Mouse (Mus musculus): ENCODE data around the gene Cacng2. TPM values are rescaled to one million over a fixed set of nuclear protein-coding genes. Genes with fewer than 3 reads are reported as not detected.
A peak's percentile ranks its signal among the peaks of the same experiment; 100 is the strongest.

Cacng2 gene
- polyA plus RNA-seq, 1 experiment, result 20.4 TPM

GRCm38 (mm10) chr15:78082841-78083572, 36.8 kb downstream of the Cacng2 start:
- DNase-seq (ENCODE audit: extremely low spot score in 1 of 2, low spot score in 1 of 2), result no peak

GRCm38 (mm10) chr15:78082149-78082548, 37.7 kb downstream of the Cacng2 start:
- no peak for DNase-seq (ENCODE audit: extremely low spot score in 1 of 2, low spot score in 1 of 2)

DNA sequence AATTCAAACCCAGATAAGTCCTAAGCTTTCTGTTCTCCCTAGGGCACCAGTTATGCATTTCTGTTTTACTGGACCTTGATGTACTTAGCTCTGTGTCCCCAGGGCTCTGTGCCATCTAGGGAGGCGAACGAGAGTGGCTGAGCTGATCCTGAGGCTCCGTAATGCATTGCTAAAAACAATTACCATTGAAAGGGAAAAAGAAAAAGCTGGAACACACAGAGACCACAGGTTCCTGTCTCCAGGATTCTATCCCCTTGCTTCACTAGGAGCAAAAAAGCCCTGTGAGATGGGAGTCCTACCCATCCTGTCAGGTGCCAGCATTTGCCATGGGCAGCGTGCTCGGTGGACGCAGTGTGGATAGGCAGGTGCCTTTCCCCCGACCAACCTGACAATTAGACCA, 38.4 kb downstream of the Cacng2 start:
- no peak for DNase-seq (ENCODE audit: extremely low spot score in 1 of 2, low spot score in 1 of 2)

GRCm38 (mm10) chr15:78080326-78080725, 39.5 kb downstream of the Cacng2 start:
- DNase-seq (ENCODE audit: extremely low spot score in 1 of 2, low spot score in 1 of 2), result no peak

GRCm38 (mm10) chr15:78078776-78079628, 40.8 kb downstream of the Cacng2 start:
- DNase-seq (ENCODE audit: extremely low spot score in 1 of 2, low spot score in 1 of 2), result peak; percentile 41 to 71

DNA sequence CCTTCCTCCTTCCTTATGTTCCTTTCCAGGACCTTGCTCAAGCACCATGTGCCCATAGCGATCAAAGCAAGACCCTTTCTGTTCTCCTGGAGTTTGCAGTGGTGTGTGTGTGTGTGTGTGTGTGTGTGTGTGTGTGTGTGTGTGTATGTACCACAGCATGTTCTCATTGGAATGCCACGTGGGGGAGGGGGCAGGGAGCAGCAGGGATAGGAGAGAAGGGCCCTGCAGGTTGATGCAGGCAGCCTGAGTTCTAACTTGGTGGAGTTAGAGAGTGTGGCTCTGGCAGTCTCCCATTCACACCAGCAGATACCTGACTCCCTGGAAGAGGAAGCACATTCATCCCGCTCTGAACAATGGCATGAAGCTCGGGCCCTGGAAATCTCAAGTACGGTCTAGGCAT, 41.6 kb downstream of the Cacng2 start:
- no peak for DNase-seq (ENCODE audit: extremely low spot score in 1 of 2, low spot score in 1 of 2)

DNA sequence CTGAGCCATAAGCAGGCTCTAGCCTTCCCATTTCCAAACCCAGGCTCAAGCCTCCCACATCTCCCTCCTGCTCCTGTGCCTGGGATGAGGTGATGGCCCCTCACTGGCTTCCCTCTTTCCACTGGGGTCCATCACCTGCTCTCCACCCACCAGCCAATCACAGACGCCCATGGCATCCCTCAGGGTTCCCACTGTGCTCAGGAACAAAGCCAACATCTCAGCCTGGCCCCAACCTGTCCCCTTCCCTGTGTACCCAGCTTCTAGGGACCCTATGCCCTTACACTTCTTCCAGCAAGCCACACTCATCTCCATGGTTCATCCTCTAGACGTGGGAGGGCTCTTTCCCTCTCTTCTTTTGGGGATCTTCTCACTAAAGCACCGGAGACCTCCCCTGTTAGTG, 43.9 kb downstream of the Cacng2 start:
- no peak for DNase-seq (ENCODE audit: extremely low spot score in 1 of 2, low spot score in 1 of 2)

DNA sequence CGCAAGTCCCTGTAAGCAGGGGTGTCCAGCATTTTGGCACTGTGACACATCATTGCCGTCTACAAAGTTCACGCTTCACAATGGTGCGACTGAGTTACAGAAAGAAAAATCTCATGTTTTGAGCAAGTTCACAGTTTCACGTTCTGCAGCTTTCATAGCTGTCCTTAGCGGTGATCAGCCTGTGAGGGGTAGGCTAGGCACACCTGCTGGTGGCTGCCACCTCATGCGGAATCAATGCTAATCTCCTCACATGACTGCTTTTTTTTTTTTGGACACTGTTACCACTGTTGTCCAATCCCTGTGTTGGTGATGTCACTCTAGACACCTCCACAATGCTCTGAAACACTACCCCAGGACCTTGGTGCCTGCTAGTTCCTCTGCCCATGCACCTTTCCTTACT, 46.7 kb downstream of the Cacng2 start:
- DNase-seq (ENCODE audit: extremely low spot score in 1 of 2, low spot score in 1 of 2), result no peak

- no peak for DNase-seq (ENCODE audit: extremely low spot score in 1 of 2, low spot score in 1 of 2)
These were observed 53.4 kb downstream of the Cacng2 start for GRCm38 (mm10) chr15:78066475-78066874.

GRCm38 (mm10) chr15:78065541-78065940, 54.3 kb downstream of the Cacng2 start:
- DNase-seq (ENCODE audit: extremely low spot score in 1 of 2, low spot score in 1 of 2), result no peak

DNA sequence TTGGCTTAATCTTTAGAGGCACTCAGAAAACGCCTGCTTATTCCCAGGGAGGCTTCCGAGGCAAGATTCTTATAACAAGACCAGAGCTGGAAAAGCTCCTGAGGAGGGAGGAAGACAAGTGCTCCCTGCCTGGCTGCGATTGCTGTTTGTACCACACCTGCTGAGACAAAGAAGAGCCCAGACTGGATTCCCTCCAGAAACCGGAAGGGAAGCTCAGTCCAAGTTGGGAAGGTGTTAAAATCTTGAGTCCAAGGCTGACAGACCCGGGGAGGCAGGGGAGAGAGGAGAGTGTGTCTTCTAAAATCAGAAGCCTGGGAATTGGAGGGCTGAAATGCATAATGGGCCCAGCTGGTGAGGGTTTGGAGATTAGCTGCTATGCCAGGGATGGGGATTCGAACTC, 55.5 kb downstream of the Cacng2 start:
- peak in 1 of 2 experiments; percentile 66 for DNase-seq (ENCODE audit: extremely low spot score in 1 of 2, low spot score in 1 of 2)

DNA sequence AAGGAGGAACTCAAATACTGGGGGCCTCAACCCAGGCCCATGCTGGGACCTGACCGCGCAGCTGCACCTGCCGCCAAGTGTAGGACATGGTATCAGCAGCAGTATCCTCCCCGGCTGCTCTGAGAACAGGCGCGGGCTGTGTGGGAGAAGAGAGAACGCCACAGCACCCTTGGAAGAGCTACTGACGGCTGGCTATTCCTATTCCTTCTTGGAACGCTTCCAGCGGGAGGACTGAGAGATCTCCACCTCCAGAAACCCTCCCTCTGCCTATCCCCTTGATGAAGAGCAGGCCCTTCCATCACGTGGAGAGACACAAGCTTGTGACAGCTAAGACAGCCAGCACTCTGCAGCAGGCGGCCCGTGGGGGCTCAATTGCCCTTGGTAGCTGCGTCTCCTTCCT, 57.4 kb downstream of the Cacng2 start:
- peak; percentile 49 to 82 for DNase-seq (ENCODE audit: extremely low spot score in 1 of 2, low spot score in 1 of 2)

DNA sequence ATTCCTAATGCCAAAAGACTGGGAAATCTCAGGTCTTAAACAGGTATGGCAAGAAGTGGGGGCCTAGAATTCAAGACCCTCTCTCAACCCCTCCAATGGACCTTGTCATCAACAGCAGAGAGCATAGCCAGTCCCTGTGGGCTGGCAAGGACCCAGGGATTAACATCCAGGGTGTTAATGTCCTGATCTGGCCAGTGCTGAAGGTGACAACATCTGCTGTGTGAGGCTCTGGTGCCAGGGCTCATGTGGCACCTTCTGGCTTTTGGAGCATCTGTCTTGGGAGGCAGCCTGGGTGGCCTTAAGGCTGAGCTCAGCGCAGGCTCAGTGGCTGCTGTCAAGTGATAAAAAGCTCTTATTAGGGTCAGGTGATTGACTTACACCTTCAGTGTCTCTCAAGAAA, 62.9 kb downstream of the Cacng2 start:
- no peak for DNase-seq (ENCODE audit: extremely low spot score in 1 of 2, low spot score in 1 of 2)

- DNase-seq (ENCODE audit: extremely low spot score in 1 of 2, low spot score in 1 of 2), result peak in 1 of 2 experiments; percentile 71
These were observed 69.1 kb downstream of the Cacng2 start for GRCm38 (mm10) chr15:78050682-78051081.

DNA sequence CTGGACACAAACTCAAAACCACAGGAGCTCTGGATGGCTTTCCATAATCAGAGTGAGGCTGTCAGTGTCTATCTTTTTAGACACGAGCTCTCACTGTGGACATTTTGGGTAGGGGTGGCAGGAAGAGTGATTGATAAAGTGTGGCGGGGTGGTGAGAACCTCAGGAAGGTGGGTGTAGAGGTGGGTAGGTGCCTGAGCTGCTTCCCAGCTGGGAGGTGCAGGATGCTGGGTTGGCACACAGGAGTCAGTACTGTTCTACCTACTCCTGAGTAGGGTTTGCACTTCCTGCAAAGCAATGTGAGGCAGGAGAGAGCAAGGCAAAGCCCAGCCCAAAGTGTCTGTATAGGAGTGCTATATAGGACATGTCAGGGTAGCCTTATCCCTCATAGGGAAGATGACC, 69.9 kb downstream of the Cacng2 start:
- peak in 1 of 2 experiments; percentile 33 for DNase-seq (ENCODE audit: extremely low spot score in 1 of 2, low spot score in 1 of 2)

GRCm38 (mm10) chr15:78045842-78046241, 74.0 kb downstream of the Cacng2 start:
- DNase-seq (ENCODE audit: extremely low spot score in 1 of 2, low spot score in 1 of 2), result peak; percentile 33 to 67

DNA sequence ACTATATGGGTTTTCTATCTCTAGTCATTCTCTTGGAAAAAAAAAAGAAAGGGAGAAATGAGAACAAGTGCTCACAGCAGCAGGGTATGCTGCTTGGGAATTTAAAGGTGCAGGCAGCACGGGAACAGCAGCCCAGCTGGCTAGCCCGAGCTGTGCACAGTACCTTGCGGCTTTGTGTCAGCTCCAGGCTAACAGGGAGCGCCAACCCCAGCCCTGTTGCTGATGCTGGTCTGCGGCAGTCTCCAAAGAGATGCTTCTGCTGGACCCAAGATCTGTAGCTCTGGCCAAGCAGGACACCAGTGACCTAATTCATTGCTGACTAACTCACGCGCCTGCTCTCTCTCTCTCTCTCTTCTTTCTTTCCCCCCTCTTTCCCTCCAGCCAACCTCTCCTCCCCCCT, 74.5 kb downstream of the Cacng2 start:
- DNase-seq (ENCODE audit: extremely low spot score in 1 of 2, low spot score in 1 of 2), result peak in 1 of 2 experiments; percentile 42

DNA sequence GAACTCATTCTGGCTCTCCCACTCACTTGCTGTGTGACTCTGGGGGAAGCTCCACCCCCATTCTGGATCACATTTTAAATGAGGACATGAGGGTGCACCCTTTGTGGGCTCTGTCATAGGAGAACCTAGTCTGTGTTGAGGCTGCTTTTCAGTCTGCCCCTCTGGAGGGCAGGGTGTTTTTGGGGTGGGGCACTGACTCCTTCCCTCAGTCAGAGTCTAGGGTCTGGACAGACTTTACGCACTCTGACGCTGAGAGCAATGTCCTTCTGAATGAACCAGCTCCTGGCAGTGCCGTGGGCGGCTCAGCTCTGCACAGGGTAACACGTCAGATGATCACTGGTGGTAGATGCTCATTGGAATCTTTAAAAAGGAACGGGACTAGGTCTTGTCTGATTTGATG, 75.0 kb downstream of the Cacng2 start:
- peak; percentile 44 to 73 for DNase-seq (ENCODE audit: extremely low spot score in 1 of 2, low spot score in 1 of 2)

GRCm38 (mm10) chr15:78042706-78043105, 77.1 kb downstream of the Cacng2 start:
- DNase-seq (ENCODE audit: extremely low spot score in 1 of 2, low spot score in 1 of 2), result no peak

DNA sequence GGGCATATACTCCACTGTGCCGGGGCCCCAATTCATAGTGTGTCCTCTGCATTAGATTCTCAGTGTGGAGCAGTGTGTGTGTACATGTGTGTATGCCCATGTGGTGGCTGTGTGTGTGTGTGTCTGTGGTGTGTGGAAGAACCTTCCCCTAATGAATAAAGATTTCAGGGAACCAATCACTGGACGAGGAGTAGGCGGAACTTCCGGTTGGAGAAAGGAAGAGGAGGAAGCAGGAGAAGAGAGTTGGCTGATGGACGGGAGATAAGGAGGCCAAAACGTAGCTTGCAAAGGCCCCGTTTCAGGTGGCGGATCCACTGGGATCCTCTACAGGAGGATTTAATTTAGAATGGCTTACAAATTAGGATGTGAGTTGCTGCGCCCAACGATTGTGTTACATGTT, 82.2 kb downstream of the Cacng2 start:
- no peak for DNase-seq (ENCODE audit: extremely low spot score in 1 of 2, low spot score in 1 of 2)

DNA sequence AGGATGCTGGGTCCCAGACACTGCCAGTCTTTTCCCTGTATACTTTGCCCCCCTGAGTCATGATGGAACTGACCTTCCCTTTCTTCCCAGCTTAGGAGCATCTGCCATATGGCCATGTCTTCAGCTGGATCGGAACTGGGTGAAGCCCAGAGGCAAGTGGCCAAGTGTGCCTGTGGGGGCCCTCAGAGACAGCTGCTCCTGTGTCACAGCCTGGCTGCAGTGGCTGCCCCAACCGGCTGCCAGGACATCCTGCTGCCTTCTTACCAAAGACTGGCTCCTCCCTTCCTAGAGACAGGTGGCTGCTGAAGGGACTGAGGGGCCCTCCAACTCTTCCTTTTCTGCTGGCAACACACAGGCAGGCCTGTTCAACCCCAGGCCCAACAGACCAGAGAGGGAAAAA, 83.2 kb downstream of the Cacng2 start:
- no peak for DNase-seq (ENCODE audit: extremely low spot score in 1 of 2, low spot score in 1 of 2)

GRCm38 (mm10) chr15:78029938-78030337, 89.9 kb downstream of the Cacng2 start:
- peak in 1 of 2 experiments; percentile 35 for DNase-seq (ENCODE audit: extremely low spot score in 1 of 2, low spot score in 1 of 2)
